Mouse (Mus musculus): ENCODE data around the gene Polr1e.

DNA sequence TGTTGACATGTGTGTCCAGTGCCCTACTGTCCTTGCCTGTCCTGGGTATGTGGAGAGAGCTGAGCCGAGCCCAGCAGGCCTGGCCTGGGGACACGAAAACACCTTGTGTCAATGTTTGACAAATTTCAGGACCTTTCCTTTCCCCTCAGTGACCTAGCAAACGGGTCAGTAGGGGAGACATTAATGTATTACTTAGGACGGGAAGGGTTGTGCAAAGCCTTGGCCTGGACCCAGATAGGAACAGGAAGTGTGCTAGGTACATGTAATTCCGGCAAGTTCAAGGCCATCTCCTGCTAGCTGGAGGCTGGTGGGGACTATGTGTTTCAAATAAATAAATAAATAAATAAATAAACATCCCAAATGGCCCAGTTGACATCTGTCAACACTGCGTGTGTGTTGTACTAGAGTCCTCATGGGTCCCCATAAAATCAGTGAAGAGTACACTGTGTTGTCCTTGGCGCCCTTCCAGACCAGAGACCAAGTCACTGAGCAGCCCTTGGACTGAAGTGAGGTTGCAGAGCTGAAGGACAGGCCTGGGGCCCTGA lies 38.5 kb upstream of the Polr1e start:
- TF ChIP-seq CTCF (IDR thresholded peaks at IDR 0.05; ENCODE audit: borderline replicate concordance, extremely low read depth, insufficient read depth, insufficient read length), result no peak
- no peak for TF ChIP-seq POLR2A (IDR thresholded peaks at IDR 0.05; ENCODE audit: borderline replicate concordance, extremely low read depth, insufficient read depth, insufficient read length, poor library complexity, severe bottlenecking)
